Mouse (Mus musculus) right cerebral cortex, postnatal 4 days (tissue): ENCODE results near the gene 2210016F16Rik.
"Not testable (repeated sequence)": the region's sequence is repeated elsewhere in the genome, so short reads cannot be mapped to it uniquely, and the experiment has no call there.

Experiments
- DNase-seq: peaks from one replicate; pipeline ENCODE4 v3.0.0-alpha.2; 2022

2210016F16Rik gene

GRCm38 (mm10) chr13:58372278-58373152, 12.5 kb downstream of the 2210016F16Rik start:
- no peak for DNase-seq

DNA sequence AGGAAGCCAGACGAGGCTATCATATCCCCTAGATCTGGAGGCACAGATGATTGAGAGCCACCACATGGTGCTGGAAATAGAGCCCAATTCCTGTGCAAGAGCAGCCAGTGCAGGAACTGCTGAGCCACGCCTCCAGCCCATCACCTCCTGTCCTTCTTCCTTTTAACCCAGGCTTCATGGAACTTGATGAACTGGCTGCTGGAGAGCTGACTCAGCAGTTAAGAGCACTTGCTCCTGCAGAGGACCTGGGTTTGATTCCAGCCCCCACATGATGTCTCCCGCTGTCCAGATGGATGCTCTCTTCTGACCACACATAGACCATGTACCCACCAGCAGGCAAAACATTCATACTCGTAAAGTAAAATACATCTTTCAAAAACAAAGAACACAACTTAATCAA, 16.2 kb downstream of the 2210016F16Rik start:
- no peak for DNase-seq

DNA sequence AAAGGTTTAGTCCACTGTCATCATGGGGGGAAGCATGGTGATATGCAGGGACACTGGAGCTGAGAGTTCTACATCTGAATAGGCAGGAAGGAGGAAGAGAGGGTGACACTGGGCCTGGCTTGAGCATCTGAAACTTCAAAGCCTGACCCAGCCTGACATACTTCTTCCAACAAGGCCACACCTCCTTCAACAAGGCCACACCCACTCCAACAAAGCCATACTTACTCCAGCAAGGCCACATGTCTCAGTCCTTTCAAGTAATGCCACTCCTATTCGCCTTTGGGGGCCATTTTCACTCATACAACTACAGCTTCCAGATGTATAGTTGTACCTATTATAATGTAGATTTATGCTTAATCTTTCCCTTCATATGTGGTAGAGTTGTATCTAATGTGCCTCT, 17.4 kb downstream of the 2210016F16Rik start:
- no peak for DNase-seq

DNA sequence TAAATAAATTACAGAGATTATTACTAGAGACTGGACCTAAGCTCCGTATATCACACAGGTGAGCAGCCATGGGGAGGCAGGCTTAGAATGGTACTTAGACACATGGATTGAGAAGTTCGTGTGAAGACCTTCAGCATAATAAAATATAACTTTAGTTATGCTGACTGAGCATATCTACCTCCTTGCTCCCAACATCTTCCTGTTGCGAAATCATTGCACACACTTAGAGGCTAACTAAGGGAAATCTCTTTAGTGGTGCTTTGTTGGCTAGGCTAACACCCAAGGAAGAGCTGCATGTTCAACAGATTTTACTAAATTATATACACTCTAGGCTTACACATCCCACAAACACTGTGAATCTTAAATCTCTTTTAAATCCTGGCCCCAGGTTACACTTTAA, 18.7 kb downstream of the 2210016F16Rik start:
- no peak for DNase-seq

DNA sequence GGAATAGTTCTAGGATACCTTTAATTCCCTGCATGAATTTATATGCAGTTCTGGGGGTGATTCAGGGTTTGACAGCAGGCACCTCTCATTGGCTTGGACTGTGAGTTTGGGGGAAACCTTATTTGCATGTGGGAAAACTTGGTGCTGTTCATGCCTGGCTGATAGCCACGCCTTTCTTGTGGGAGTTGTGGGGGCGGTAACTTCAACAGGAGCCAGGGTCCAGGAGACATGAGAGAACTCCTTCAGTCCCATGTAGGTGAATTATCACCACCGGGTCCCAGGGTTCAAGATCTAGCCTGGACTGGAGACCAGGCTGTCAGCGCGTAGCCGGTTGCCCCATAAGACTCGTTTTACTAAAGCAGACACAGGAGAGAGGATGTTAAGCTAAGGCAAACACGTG, 19.8 kb downstream of the 2210016F16Rik start:
- DNase-seq, result not testable (repeated sequence)

DNA sequence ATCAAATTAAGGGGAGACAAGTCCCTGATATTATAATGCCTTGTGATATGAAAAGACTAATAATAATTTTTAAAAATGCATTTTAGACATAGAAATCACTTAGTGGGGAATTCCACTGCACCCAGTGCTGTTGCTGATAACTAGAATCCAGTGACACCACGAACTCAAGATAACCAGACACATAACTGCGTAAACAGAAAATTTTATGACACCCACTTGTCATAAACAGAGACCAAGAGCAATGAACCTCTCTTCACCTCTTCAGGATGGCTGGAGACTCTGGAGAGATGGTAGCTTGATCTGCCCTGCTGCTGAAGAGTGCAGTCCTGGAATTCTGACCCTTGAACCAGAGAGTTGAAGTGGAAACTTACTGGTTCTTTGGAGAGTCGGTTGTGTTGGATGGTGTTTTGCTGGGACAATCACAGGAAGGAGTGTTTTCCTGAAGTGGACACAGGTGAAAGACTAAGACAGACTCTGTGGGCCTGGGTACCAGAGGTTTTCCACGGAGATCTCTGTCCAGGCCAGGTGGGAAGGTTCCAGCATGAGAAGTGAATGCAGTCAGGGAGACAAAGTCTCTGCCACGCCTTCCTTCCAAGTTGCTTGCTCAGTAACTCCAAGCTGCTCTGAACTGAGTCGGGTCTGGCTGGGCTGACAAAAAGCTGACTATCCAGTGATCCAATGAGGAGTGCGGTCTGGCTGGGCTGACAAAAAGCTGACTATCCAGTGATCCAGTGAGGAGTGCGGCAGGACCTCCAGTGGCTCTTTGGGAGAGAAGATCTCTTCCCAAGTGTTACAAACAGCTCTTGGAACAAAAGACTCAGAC, 20.5 kb downstream of the 2210016F16Rik start:
- DNase-seq, result no peak

GRCm38 (mm10) chr13:58359304-58359653, 25.7 kb downstream of the 2210016F16Rik start:
- no peak for DNase-seq

DNA sequence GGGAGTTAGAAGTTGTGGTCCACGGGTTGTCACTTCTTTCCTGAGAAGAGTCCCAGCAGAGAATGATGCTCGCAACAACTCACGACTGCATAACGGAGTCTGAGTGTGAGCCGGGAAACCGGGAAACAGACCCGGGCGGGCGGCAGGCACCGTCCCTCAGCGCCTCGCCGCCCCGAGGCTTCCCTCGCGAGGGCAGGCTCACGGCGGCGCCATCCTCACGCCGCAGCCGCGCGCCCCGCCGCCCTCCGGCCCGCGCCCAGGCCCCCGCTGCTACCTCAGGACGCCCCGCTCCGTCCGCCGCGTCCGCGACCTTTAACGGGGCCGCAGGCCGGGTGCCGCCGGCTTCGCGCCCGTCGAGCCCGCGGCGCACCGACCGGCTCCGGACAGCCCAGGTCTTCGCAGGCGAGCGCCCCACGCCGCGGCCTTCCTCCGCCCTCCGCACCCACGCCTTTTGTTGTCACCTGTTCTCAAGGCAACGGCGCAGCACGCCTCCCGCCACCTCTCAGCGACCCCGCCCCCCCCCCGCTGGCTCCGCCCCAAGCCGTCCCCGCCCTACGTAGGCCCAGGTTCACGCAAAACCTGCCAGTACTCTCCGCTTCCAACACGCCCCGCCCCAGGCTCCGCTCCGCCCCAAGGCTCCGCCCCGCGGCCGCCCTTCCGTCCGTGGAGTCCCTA, 26.3 kb downstream of the 2210016F16Rik start, which contains the start of gene Kif27:
Gene Kif27 (minus strand): TSS at position 494 of the 675 bp plus-strand sequence.
- peak; percentile 55 for DNase-seq

DNA sequence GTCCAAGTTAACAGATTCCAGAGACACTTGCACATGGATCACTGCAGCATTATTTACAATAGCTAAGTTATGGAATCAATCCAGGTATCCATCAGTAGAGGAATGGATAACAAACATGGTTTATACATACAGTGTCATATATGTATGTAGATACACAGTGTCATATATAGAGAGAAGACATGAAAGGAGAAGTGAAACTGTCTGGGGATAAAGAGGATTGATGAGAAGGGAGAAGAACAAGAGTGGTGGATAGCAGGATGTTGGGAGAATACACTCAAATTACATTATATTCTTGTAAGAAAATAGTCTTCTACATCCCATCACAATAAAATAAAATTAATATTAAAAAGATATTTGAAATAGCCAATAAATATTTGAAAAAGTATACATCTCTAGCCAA, 32.0 kb downstream of the 2210016F16Rik start:
- no peak for DNase-seq

DNA sequence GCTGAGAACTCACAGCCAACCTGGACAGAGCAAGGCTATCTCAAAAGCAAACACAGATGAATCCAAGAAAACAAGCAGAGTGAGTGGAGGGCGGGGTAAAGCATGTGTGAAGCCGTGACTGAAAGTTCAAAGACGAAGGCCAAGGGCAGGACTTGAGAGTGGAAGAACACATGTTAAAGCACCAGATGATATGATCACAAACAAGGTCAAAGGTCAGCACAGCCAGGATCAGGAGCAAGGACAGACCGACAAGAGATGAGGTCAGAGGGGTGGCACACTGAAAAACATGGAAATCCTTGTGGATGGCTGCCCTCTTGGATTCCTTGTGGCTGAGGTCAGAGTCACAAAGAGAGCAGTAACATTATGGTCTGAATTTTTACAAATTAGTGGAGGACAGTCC, 34.4 kb downstream of the 2210016F16Rik start:
- DNase-seq, result no peak

DNA sequence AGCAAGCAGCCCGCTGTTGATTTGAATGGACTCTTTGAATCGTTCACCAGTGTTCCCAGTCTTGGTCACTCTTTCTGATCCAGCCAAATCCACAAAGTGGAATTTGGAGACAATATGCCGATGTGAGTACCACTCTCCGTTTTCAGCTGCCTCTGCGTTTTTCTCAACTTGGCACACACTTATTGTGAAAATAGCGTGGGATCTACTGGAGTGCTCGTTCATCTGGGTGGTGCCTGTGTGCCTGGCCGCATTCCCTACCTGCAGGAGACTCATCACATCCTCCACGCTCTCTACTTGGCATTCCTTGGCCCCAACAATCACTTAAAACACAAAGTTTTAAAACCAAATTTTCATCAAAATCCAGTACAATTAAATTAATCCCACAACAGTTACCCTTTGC, 40.5 kb downstream of the 2210016F16Rik start:
- DNase-seq, result no peak

GRCm38 (mm10) chr13:58337456-58337855, 47.6 kb downstream of the 2210016F16Rik start:
- DNase-seq, result no peak

DNA sequence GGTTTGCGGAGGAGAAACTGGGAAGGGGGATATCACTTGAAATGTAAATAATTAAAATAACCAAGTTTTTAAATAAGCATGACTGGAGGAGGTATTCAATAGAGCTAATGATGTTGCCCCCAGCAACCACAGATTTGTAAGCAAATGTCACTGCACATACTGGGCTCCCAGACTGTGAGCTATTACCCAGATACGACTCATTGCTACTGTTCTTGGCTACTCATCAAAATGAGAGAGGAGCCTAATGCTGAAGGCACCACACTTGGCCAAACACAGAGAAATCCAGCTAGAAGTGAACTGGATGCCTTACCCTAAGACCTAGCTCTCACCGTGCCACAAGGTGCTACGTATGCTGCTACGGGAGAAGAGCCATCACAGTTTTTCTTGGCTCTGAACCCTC, 50.9 kb downstream of the 2210016F16Rik start:
- no peak for DNase-seq
